Mouse (Mus musculus): Measurements from ENCODE around the gene Gxylt2. TPM values are rescaled to one million over a fixed set of nuclear protein-coding genes. Genes with fewer than 3 reads are reported as not detected.

The Gxylt2 gene
- total RNA-seq, 2 experiments from 2014 or later: 6.2 to 7.4 TPM

- peak; percentile 94 to 96 for DNase-seq
- intact Hi-C loops (cut with DNase I): loop anchor here (5.0 kb wide), 1 partner anchor 39 kb away; no protein-coding TSS in a partner anchor
Observed at GRCm38 (mm10) chr6:100833355-100833754, 128.8 kb downstream of the Gxylt2 start, which contains the start of gene Ppp4r2. Gene Ppp4r2, plus strand, starts transcription at chr6:100833622.

- intact Hi-C loops (cut with DNase I): loop anchor here (5.0 kb wide), 1 partner anchor 38 kb away; no protein-coding TSS in a partner anchor
Observed at GRCm38 (mm10) chr6:100833811-100834481, 129.4 kb downstream of the Gxylt2 start.

GRCm38 (mm10) chr6:100834489-100835160, 130.1 kb downstream of the Gxylt2 start:
- intact Hi-C loops (cut with DNase I): loop anchor here (5.0 kb wide), 1 partner anchor 38 kb away; no protein-coding TSS in a partner anchor
- DNase-seq: no peak

More at GRCm38 (mm10) chr6:100833811-100834481, 129.4 kb downstream of the Gxylt2 start:
- DNase-seq: peak; percentile 48 to 55

- intact Hi-C loops (cut with DNase I): no loop called here
- no peak for DNase-seq
Observed at GRCm38 (mm10) chr6:100845058-100845457, 140.5 kb downstream of the Gxylt2 start.

- DNase-seq: no peak
- intact Hi-C loops (cut with DNase I): no loop called here
Observed at GRCm38 (mm10) chr6:100847264-100847663, 142.7 kb downstream of the Gxylt2 start.

- intact Hi-C loops (cut with DNase I): no loop called here
Observed at GRCm38 (mm10) chr6:100848682-100849375, 144.3 kb downstream of the Gxylt2 start.

GRCm38 (mm10) chr6:100850671-100851081, 146.1 kb downstream of the Gxylt2 start:
- intact Hi-C loops (cut with DNase I): no loop called here
- no peak for DNase-seq

More at GRCm38 (mm10) chr6:100848682-100849375, 144.3 kb downstream of the Gxylt2 start:
- DNase-seq: no peak

- intact Hi-C loops (cut with DNase I): no loop called here
- DNase-seq: no peak
Observed at GRCm38 (mm10) chr6:100851083-100851482, 146.5 kb downstream of the Gxylt2 start.

Other genes with a start within 250 kb of the Gxylt2 start
- 1 to 10 TPM; 2.7 to 3.7 TPM for gene Shq1, start 33.6 kb upstream of the Gxylt2 start, total RNA-seq (2021)
- 10 to 100 TPM; 49.5 to 51.3 TPM for gene Ppp4r2, start 128.9 kb downstream of the Gxylt2 start, total RNA-seq (2021)

Measured in heart, postnatal 14 days (tissue).